Mouse (Mus musculus): ENCODE data around the gene Rpusd3.

Rpusd3 gene

GRCm38 (mm10) chr6:113385160-113385714 is 33.9 kb downstream of the Rpusd3 start:
- DNase-seq (ENCODE audit: low spot score in 2 of 2) = no peak

- DNase-seq (ENCODE audit: low spot score in 2 of 2) = no peak
Observed at GRCm38 (mm10) chr6:113384351-113384927, 34.7 kb downstream of the Rpusd3 start.

DNA sequence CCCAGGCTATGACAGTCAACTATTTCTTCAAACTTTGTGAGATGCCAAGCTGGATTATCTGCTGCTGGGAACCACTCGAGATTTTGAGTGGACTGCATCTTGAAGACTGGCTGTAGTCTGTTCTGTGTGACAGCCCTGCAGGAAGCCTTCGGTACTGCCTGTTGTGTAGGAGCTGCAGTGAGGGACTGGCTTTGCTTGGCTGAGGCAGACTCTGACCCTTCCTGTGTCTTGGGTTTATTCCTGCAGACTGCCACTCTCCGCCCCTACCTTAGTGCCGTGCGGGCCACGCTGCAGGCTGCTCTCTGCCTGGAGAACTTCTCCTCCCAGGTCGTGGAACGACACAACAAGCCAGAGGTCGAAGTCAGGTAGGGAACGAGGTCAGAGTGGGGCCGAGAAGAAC is 38.7 kb downstream of the Rpusd3 start:
- no peak for DNase-seq (ENCODE audit: low spot score in 2 of 2)

DNA sequence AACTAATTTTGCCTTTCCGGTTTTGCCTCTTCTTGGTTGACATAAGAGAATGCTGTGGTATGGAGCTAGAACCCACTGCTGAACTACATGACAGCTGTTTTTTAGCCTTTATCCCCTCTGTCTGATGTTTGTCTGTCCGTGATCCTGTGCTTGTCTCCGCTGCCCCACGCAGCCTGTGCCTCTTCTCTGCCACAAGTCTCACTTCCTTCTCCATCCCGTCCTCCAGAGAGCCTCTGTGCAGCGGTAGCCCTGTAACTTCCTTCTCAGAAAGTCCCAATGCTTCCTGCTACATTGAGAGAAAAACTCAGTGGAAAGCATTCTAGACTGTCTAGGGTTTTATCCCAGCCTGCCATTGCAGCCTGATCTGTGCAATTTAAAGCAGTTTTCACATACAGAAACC is 39.9 kb downstream of the Rpusd3 start:
- DNase-seq (ENCODE audit: low spot score in 2 of 2) = no peak

DNA sequence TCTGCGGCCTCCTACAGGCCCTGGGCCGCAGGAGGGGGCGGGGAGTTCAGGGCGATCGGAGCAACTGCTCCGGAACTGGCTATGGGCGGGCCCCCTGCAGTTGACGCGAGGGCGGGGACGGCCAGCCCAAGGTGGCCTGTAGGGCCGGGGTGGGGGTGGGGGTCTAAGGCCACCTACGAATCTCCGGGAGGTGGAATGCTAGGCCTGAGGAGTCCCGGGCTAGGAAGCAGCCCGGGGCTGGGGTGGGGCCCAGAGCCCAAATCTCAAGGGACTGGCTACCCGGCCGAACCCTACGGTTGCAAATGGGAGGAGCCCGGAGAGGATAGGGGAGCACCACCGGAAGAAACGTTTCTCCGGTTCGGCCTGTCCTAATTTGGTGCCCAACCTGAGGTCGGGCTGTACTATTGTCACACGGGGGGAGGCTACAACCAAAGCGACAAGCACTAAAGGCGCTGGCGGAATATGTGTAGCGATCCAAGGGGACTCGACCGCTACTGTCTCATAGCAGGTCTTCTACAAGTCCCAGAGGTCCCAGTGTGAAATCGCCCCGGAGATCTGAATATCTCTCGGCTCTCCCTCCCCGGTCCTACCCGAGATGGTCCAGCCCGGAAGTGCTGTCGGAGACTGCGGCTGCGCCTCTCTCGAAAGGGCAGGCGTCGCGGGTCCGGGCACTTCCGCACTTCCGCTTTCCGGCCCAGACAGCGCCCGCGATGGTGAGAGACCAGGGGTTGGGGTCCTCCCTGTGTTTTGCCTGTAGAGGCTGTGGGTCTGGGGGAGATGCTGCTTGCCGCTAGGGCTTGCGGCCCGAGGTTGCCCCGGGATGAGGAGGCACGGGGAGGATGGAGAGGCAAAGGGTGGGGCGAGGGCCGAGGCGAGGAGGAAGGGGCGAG is 41.4 kb downstream of the Rpusd3 start, which contains the start of the genes Tada3 and Arpc4:
Tada3 (minus strand) TSS at position 388 of the 890 bp plus-strand sequence.
Arpc4 (plus strand) TSS at position 620 of the 890 bp plus-strand sequence.
- peak; percentile 85 to 88 for DNase-seq (ENCODE audit: low spot score in 2 of 2)

DNA sequence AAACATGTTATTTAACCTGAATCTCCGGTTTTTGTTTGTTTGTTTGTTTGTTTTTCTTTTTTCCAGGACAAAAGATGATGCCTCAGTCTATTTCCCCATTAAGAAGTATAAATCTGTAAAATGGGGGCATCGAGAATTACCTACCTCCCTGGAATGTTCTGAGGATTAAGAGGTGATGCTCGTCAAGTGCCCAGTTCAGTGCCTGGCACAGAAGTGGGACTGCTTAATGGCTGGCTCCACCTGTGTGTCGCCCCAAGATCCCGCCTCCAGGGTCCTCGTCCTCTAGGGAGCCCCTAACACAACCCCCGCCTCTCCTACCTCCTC is 42.0 kb downstream of the Rpusd3 start:
- no peak for DNase-seq (ENCODE audit: low spot score in 2 of 2)

- no peak for DNase-seq (ENCODE audit: low spot score in 2 of 2)
Observed at GRCm38 (mm10) chr6:113373491-113373890, 45.6 kb downstream of the Rpusd3 start.

DNA sequence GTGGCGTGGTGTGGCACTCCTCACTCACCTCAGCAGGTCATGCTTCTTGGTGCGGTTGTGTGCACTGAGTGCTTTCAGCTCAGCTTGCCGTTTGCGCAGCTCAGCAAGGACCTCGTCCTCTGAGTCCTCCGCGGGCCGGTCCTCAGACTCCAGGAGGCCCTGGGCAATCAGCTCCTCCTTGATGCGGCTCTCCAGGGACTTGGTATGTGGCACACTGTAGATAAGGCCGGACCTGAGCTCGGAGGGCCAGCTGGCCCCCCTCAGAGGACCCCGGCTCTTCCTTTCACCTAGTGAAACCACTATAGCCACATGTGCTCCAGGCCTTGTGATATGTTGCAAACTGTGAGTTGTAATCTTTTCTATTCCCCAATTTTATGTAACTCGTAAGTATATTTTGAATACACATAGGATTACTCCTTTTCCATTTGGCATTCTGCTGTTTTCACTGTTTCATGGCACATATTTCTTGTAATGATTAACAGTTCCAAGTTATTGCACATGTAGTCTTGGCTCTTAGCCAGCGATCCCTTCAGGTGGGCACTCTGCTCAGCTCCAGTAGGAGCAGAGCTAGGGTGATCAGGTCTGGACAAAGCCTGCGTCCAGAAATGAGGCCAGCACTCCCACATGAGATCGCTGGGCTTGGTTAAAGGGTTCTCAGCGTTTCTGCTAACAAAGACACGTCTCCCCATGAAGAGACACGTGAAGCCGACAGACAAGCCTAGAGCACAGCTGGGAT is 48.8 kb downstream of the Rpusd3 start:
- no peak for DNase-seq (ENCODE audit: low spot score in 2 of 2)

DNA sequence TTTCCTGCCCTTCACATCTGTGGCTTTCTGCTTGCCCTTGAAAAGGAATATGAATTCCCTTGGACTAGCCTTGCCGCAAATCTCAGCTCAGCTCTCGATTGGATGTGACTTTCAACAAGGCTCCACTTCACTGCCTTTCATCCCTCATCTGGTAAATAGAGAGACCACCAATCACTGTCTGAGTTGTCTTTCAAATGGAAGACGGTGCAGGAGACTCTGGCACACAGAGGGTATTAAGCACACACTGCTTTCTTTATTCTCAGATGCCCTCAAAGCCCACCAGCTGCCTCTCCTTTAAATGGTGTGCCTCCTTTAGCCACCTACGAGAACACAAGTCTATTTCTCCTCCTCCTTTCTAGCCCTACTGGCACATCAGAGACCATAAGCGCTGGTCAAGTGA is 50.6 kb downstream of the Rpusd3 start:
- no peak for DNase-seq (ENCODE audit: low spot score in 2 of 2)

DNA sequence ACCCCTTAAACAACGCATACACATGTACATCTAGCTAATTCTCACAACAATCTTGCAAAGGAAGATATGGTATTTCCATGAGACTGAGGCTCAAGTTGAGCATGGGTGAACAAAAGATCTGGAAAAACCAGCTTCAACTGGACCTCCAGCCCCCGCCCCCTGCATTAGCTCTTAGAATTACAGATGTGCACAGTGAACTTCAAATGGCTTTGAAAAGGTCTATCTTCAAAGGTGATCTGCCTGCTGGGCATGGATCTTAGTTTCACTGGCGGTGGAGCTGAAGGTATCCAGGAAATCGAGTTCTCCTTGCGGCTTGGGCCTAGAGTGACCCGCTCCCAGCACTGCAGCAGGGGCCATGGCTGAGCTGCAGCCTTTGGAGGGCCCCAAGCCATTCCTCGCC is 51.0 kb downstream of the Rpusd3 start:
- no peak for DNase-seq (ENCODE audit: low spot score in 2 of 2)

DNA sequence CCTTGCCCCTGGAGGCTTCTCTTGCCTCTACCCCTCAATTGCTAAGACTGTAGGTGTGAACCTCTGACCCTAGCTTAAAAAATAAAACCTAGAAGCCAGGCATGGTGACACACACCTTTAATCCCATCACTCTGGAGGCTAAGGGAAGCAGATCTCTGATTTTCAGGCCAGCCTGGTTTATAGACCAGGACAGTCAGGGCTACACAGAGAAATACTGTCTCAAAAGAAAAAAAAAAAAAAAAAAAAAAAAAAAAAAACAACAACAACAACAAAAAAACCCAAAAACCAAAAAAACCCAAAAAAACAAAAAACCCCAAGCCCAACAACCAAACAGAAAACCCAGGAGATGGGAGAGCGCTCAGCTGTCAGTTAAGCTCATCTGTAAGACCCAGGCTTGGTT is 51.6 kb downstream of the Rpusd3 start:
- DNase-seq (ENCODE audit: low spot score in 2 of 2) = no peak

- DNase-seq (ENCODE audit: low spot score in 2 of 2) = no peak
Observed at GRCm38 (mm10) chr6:113366639-113367038, 52.5 kb downstream of the Rpusd3 start.
